Mouse (Mus musculus) cerebellum, adult 2 months (tissue): ENCODE measurements around the gene Gpr107.

Source experiments
- CTCF ChIP-seq: fragments of 200-500 bp; IDR thresholded peaks from 2 replicates; pipeline ENCODE4 v1.5.1; 2011; ENCODE audit warnings: low read depth, mild to moderate bottlenecking, control low read depth, low read length, moderate library complexity, borderline replicate concordance; ENCODE audit not compliant: insufficient read depth
- POLR2A ChIP-seq: fragments of 200-500 bp; IDR thresholded peaks from 2 replicates; pipeline ENCODE4 v1.6.1; 2011; ENCODE audit warnings: low read length, control low read depth, borderline replicate concordance; ENCODE audit not compliant: insufficient read depth

DNA sequence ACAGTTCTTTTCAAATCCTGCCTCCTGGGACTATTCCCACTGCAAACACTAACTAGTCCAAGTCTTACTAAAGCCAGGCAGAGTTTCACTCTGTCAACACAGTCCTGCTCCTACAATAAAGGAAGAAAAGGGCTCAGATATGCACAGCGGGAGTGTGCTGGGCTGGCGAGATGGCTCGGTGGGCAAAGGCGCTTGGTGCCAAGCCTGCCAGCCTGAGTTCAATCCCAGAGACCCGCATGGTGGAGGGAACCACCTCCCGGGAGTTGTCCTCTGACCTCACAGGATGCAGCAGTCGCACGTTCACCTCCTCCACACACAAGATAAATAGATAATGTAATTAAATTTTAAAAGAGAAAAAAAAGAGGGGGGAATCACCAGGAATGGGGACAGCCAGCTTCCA, 48.8 kb upstream of the Gpr107 start:
- no peak for TF ChIP-seq POLR2A
- TF ChIP-seq CTCF = no peak
